Mouse (Mus musculus): ENCODE measurements at regions not wholly inside any gene's neighbourhood (a gene's known extent, or its start where the extent isn't known, plus 50 kb on each side); places are given as distances from the start of the nearest gene placed in this dataset.

- TF ChIP-seq CTCF (IDR thresholded peaks at IDR 0.05; ENCODE audit: control insufficient read depth, insufficient read depth, low read length) (no peak), POLR2A (IDR thresholded peaks at IDR 0.05; ENCODE audit: borderline replicate concordance, control insufficient read depth, low read depth, low read length) (no peak)
Measured at GRCm38 (mm10) chr13:6040132-6040531, 178.8 kb downstream of the Klf6 start.

Data from bone marrow, adult 2 months (tissue).